Mouse (Mus musculus) embryonic fibroblast, embryonic 13.5 days (primary cell): ENCODE results near the gene Fbxo10. TPM values are rescaled to one million over a fixed set of nuclear protein-coding genes. Genes with fewer than 3 reads are reported as not detected.

Experiments
- H3K27ac ChIP-seq: 2 replicates; pipeline ENCODE4 v1.5.1; 2012; ENCODE audit warnings: low read length, control low read depth, inconsistent platforms; ENCODE audit not compliant: insufficient read depth
- H3K4me1 ChIP-seq: 2 replicates; pipeline ENCODE4 v1.6.1; 2011; ENCODE audit warnings: low read length; ENCODE audit not compliant: control insufficient read depth, insufficient read depth
- H3K4me3 ChIP-seq: 2 replicates; pipeline ENCODE4 v1.5.1; 2011; ENCODE audit warnings: mild to moderate bottlenecking, control low read depth, low read length; ENCODE audit not compliant: insufficient read depth
- CTCF ChIP-seq: IDR thresholded peaks from 2 replicates; pipeline ENCODE4 v1.5.1; 2011; ENCODE audit warnings: mild to moderate bottlenecking, control low read depth, low read length, moderate library complexity, borderline replicate concordance; ENCODE audit not compliant: insufficient read depth
- POLR2A ChIP-seq: IDR thresholded peaks from 2 replicates; pipeline ENCODE4 v1.6.1; 2011; ENCODE audit warnings: low read depth, mild to moderate bottlenecking, control low read depth, low read length, moderate library complexity
- polyA plus RNA-seq: library from polyadenylated mRNA; stranded (reverse); fragments of >200 nt; gene quantifications from 2 replicates; pipeline ENCODE4 v1.2.4, GENCODE M21; 2011; ENCODE audit warnings: low read depth; ENCODE audit not compliant: missing spikeins, insufficient read length

Fbxo10 gene
- 10.5 and 14.0 TPM in 2 replicates for polyA plus RNA-seq

GRCm38 (mm10) chr4:45084021-45084894, at the start of gene Fbxo10:
Fbxo10 (minus strand) TSS chr4:45084604.
- peak within 1 kb of the TSS; percentile 84 for H3K27ac ChIP-seq
- TF ChIP-seq CTCF (no peak), POLR2A (peak; percentile 76)

GRCm38 (mm10) chr4:45131021-45131420, 46.6 kb upstream of the Fbxo10 start:
- Histone ChIP-seq H3K4me3 (no peak overlapping the region), H3K4me1 (no peaks in the 10 kb centered on the region), H3K27ac (no peak overlapping the region)
- no peak for TF ChIP-seq CTCF
- no peak for TF ChIP-seq POLR2A

More at GRCm38 (mm10) chr4:45084021-45084894, at the start of gene Fbxo10:
- H3K4me3 ChIP-seq: peak within 1 kb of the TSS; percentile 67
- H3K4me1 ChIP-seq: peaks cover 5% of the 10 kb centered on the region

GRCm38 (mm10) chr4:45121311-45121710, 36.9 kb upstream of the Fbxo10 start:
- TF ChIP-seq CTCF (no peak), POLR2A (no peak)
- H3K27ac ChIP-seq: no peak overlapping the region
- no peak overlapping the region for H3K4me3 ChIP-seq
- no peaks in the 10 kb centered on the region for H3K4me1 ChIP-seq

- Histone ChIP-seq H3K4me1 (no peaks in the 10 kb centered on the region), H3K27ac (no peak overlapping the region), H3K4me3 (no peak overlapping the region)
- TF ChIP-seq POLR2A (no peak), CTCF (no peak)
Measured at GRCm38 (mm10) chr4:45108456-45109110, 24.2 kb upstream of the Fbxo10 start.

- TF ChIP-seq POLR2A: peak; percentile 92
- TF ChIP-seq CTCF: 0 out of 2 replicates have a peak, but pooled peaks have one; percentile 2
- H3K27ac ChIP-seq: no peak within 1 kb of the TSS
Measured at GRCm38 (mm10) chr4:45107601-45108277, 23.3 kb upstream of the Fbxo10 start, which contains the start of gene Tomm5. Tomm5 (minus strand) TSS chr4:45108114.

GRCm38 (mm10) chr4:45107066-45107465, 22.7 kb upstream of the Fbxo10 start:
- no peak for TF ChIP-seq CTCF
- TF ChIP-seq POLR2A: no peak
- Histone ChIP-seq H3K27ac (no peak overlapping the region), H3K4me1 (no peaks in the 10 kb centered on the region), H3K4me3 (peak overlapping the region; percentile 89)

More at GRCm38 (mm10) chr4:45107601-45108277, 23.3 kb upstream of the Fbxo10 start, which contains the start of gene Tomm5:
- Histone ChIP-seq H3K4me3 (peak within 1 kb of the TSS; percentile 89), H3K4me1 (no peaks in the 10 kb centered on the region)

GRCm38 (mm10) chr4:45106409-45106808, 22.0 kb upstream of the Fbxo10 start:
- Histone ChIP-seq H3K27ac (no peak overlapping the region), H3K4me1 (no peaks in the 10 kb centered on the region), H3K4me3 (peak overlapping the region; percentile 89)
- TF ChIP-seq CTCF (no peak), POLR2A (no peak)

- TF ChIP-seq POLR2A (no peak), CTCF (peak; percentile 94)
- Histone ChIP-seq H3K4me3 (no peak overlapping the region), H3K27ac (no peak overlapping the region), H3K4me1 (no peaks in the 10 kb centered on the region)
Measured at GRCm38 (mm10) chr4:45097198-45097872, 12.9 kb upstream of the Fbxo10 start.

GRCm38 (mm10) chr4:45084895-45085290, 489 bp upstream of the Fbxo10 start:
- H3K27ac ChIP-seq: peak overlapping the region; percentile 84
- H3K4me3 ChIP-seq: peak overlapping the region; percentile 12; the same call in 1 of the 2 replicates
- no peak for TF ChIP-seq POLR2A
- no peak for TF ChIP-seq CTCF
- peaks cover 5% of the 10 kb centered on the region for H3K4me1 ChIP-seq
